Mouse (Mus musculus) CH12.LX (cell line): ENCODE measurements at regions not wholly inside any gene's neighbourhood (a gene's known extent, or its start where the extent isn't known, plus 50 kb on each side); places are given as distances from the start of the nearest gene placed in this dataset.

ENCODE experiments used
- CTCF ChIP-seq, 2 experiments: IDR thresholded peaks in 1 of 2; conservative IDR thresholded peaks in 1 of 2; 2 replicates each; pipeline ENCODE4 v1.5.1; 2011 to 2012; ENCODE audit warnings: low read depth in 2 of 2, low read length in 2 of 2, improper control_type of control experiment in 1 of 2, inconsistent platforms in 1 of 2, mild to moderate bottlenecking in 1 of 2, moderate library complexity in 1 of 2
- E2F4 ChIP-seq: IDR thresholded peaks from 2 replicates; pipeline ENCODE4 v1.6.1; 2011; ENCODE audit warnings: low read depth, low read length, improper control_type of control experiment; ENCODE audit not compliant: insufficient replicate concordance
- EP300 ChIP-seq: IDR thresholded peaks from 2 replicates; pipeline ENCODE4 v1.6.1; 2011; ENCODE audit warnings: low read length, improper control_type of control experiment
- HCFC1 ChIP-seq: IDR thresholded peaks from 2 replicates; pipeline ENCODE4 v1.6.1; 2012; ENCODE audit warnings: low read depth, mild to moderate bottlenecking, inconsistent platforms, low read length, improper control_type of control experiment
- MAX ChIP-seq: IDR thresholded peaks from 2 replicates; pipeline ENCODE4 v1.6.1; 2011; ENCODE audit warnings: low read length, improper control_type of control experiment
- NELFE ChIP-seq: IDR thresholded peaks from 2 replicates; pipeline ENCODE4 v1.6.1; 2011; ENCODE audit warnings: low read depth, low read length, improper control_type of control experiment
- NRF1 ChIP-seq: IDR thresholded peaks from 2 replicates; pipeline ENCODE4 v1.6.1; 2014; ENCODE audit warnings: low read depth, mild to moderate bottlenecking, inconsistent platforms, low read length, improper control_type of control experiment, moderate library complexity
- PAX5 ChIP-seq: IDR thresholded peaks from 2 replicates; pipeline ENCODE4 v1.6.1; 2012; ENCODE audit warnings: low read length, inconsistent platforms, mixed read lengths
- POLR2A ChIP-seq: IDR thresholded peaks from 2 replicates; pipeline ENCODE4 v1.6.1; 2011; ENCODE audit warnings: low read depth, mild to moderate bottlenecking, improper control_type of control experiment, low read length
- SMC3 ChIP-seq: IDR thresholded peaks from 2 replicates; pipeline ENCODE4 v1.6.1; 2011; ENCODE audit warnings: low read depth, low read length, improper control_type of control experiment
- USF1 ChIP-seq: IDR thresholded peaks from 2 replicates; pipeline ENCODE4 v1.6.1; 2014; ENCODE audit warnings: low read depth, mild to moderate bottlenecking, inconsistent platforms, low read length, improper control_type of control experiment
- ZC3H11A ChIP-seq: IDR thresholded peaks from 2 replicates; pipeline ENCODE4 v1.6.1; 2012; ENCODE audit warnings: low read depth, mild to moderate bottlenecking, inconsistent platforms, low read length, improper control_type of control experiment
- ZKSCAN1 ChIP-seq: IDR thresholded peaks from 2 replicates; pipeline ENCODE4 v1.6.1; 2012; ENCODE audit warnings: low read depth, inconsistent platforms, low read length, improper control_type of control experiment, borderline replicate concordance

DNA sequence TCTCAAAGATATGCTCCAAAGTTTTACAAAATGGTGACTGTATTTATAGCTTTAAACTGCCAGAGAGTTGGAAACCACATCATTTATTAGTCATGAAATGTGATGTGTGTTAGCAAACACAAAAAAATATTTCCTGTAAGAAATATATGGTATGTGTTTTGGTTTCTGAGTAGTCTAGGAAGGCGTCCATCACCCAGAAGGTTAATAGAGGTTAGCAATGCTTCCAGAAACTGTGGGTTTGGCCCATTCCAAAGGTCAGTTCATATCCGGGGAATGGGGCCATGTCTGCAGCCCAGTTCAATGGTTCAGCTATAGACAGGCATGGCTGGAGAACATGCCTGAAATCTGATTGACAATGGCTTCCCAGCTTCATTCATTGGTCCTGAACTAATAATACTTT is 235.1 kb downstream of the Nfkbiz start:
- TF ChIP-seq MAX (no peak), USF1 (no peak), SMC3 (no peak), POLR2A (no peak), ZKSCAN1 (no peak), HCFC1 (no peak), ZC3H11A (no peak), NRF1 (no peak), E2F4 (no peak), CTCF (conservative IDR thresholded peaks at IDR 0.05 in 1 of 2, IDR thresholded peaks at IDR 0.05 in 1 of 2; ENCODE audit: low read depth in 2 of 2, low read length in 2 of 2) (no peak), EP300 (no peak), PAX5 (no peak), NELFE (no peak)
